Mouse (Mus musculus) midbrain, embryonic 14.5 days (tissue): ENCODE measurements at regions not wholly inside any gene's neighbourhood (a gene's known extent, or its start where the extent isn't known, plus 50 kb on each side); places are given as distances from the start of the nearest gene placed in this dataset.

Source experiments
- ATAC-seq: fragments of 200-750 bp; cut with Nextera tagmentation; 2 replicates; pipeline ENCODE4 v1.8.0; 2017; ENCODE audit warnings: moderate number of reproducible peaks, moderate library complexity; ENCODE audit not compliant: low FRiP score, low TSS enrichment
- DNase-seq: peaks from one replicate; pipeline ENCODE4 v3.0.0-alpha.2; 2015
- H3K27ac ChIP-seq: fragments of 300-500 bp; sonication (generic); replicated peaks from 2 replicates; pipeline ENCODE4 v1.5.1; 2014; ENCODE audit warnings: mild to moderate bottlenecking, low read depth, low read length, moderate library complexity
- H3K27me3 ChIP-seq: fragments of 300-500 bp; sonication (generic); 2 replicates; pipeline ENCODE4 v1.6.1; 2014; ENCODE audit warnings: low read length, control low read depth, mixed read lengths; ENCODE audit not compliant: control insufficient read depth, insufficient read depth
- H3K36me3 ChIP-seq: fragments of 300-500 bp; sonication (generic); 2 replicates; pipeline ENCODE4 v1.6.1; 2014; ENCODE audit warnings: low read length, control low read depth; ENCODE audit not compliant: control insufficient read depth, insufficient read depth
- H3K4me1 ChIP-seq: fragments of 300-500 bp; sonication (generic); 2 replicates; pipeline ENCODE4 v1.6.1; 2014; ENCODE audit warnings: mild to moderate bottlenecking, antibody characterized with exemption, low read length, control low read depth; ENCODE audit not compliant: control insufficient read depth, insufficient read depth
- H3K4me2 ChIP-seq: fragments of 300-500 bp; sonication (generic); 2 replicates; pipeline ENCODE4 v1.6.1; 2014; ENCODE audit warnings: mild to moderate bottlenecking, low read length, moderate library complexity
- H3K4me3 ChIP-seq: fragments of 300-500 bp; sonication (generic); replicated peaks from 2 replicates; pipeline ENCODE4 v1.5.1; 2014; ENCODE audit warnings: low read depth, low read length
- H3K9ac ChIP-seq: fragments of 300-500 bp; sonication (generic); replicated peaks from 2 replicates; pipeline ENCODE4 v1.6.1; 2014; ENCODE audit warnings: mild to moderate bottlenecking, low read length, moderate library complexity
- H3K9me3 ChIP-seq: fragments of 300-500 bp; sonication (generic); 2 replicates; pipeline ENCODE4 v1.6.1; 2016; ENCODE audit warnings: low read length, control low read depth, mixed read lengths; ENCODE audit not compliant: control insufficient read depth
- WGBS: fragments of 180-500 bp; shearing (Covaris S2); extraction: QIAGEN DNeasy Blood & Tissue Kit; methylation state at CpG from one replicate; pipeline ENCODE4 v1.1.7; 2014; 5-methylcytosine and 5-hydroxymethylcytosine counted together

GRCm38 (mm10) chr9:31659026-31659425 lies 194.8 kb upstream of the Tmem45b start:
- no peak for ATAC-seq
- Histone ChIP-seq H3K4me3 (no peak overlapping the region), H3K27me3 (no peaks in the 10 kb centered on the region), H3K4me1 (no peaks in the 10 kb centered on the region), H3K27ac (no peak overlapping the region), H3K9me3 (no peaks in the 10 kb centered on the region), H3K9ac (no peak overlapping the region), H3K4me2 (no peak overlapping the region), H3K36me3 (no peaks in the 10 kb centered on the region)
- DNase-seq, result no peak
- WGBS, result 79% methylated on average over 2 of the region's 2 CpGs

GRCm38 (mm10) chr9:31657612-31658011 lies 193.3 kb upstream of the Tmem45b start:
- ATAC-seq (no peak), DNase-seq (no peak)
- H3K9ac ChIP-seq, result no peak overlapping the region
- no peak overlapping the region for H3K4me3 ChIP-seq
- no peaks in the 10 kb centered on the region for H3K4me1 ChIP-seq
- no peaks in the 10 kb centered on the region for H3K27me3 ChIP-seq
- no peaks in the 10 kb centered on the region for H3K36me3 ChIP-seq
- no peak overlapping the region for H3K27ac ChIP-seq
- 80% methylated on average over 4 of the region's 4 CpGs for WGBS
- no peaks in the 10 kb centered on the region for H3K9me3 ChIP-seq
- H3K4me2 ChIP-seq, result no peak overlapping the region

DNA sequence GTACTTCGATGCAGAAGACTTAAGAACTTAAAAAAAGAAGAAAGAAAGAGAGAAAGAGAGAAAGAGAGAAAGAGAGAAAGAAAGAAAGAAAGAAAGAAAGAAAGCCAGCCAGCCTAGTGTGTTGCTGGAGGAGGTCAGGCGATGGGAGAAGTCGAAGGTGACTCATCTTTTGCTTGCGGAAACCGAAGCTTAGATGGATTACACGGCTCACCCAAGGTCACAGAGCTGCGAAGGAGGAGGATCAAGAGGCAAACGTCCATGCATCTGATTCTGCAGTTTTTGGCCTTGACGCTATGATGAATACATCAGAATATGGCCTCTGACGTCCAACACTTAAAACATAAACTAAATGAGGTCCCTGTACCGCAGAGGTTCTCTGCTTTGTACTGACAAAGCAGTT lies 192.4 kb upstream of the Tmem45b start:
- H3K9me3 ChIP-seq, result no peaks in the 10 kb centered on the region
- no peak overlapping the region for H3K27ac ChIP-seq
- H3K4me3 ChIP-seq, result no peak overlapping the region
- no peak for ATAC-seq
- H3K27me3 ChIP-seq, result no peaks in the 10 kb centered on the region
- no peaks in the 10 kb centered on the region for H3K36me3 ChIP-seq
- no peak overlapping the region for H3K9ac ChIP-seq
- 83% methylated on average over 11 of the region's 11 CpGs for WGBS
- H3K4me2 ChIP-seq, result no peak overlapping the region
- H3K4me1 ChIP-seq, result no peaks in the 10 kb centered on the region
- no peak for DNase-seq

DNA sequence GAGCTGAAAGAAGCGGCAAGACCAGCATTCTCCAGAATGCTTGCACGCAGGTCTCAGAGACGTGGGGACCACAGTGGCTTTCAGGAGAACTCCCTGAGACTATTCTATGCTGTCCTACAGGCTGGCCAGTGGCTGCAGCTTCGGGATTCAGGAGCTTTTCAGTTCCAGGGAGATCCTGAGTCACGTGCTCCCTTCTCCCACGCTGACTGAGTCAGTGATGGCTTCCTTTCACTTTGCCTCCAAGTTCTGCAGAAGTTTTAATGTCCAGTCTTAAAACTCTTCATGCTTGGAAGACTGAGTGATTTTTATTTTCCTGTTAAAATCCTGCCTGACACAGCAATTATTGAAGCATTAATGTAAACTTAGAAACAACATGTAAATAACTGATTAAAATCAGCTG lies 190.5 kb upstream of the Tmem45b start:
- H3K4me2 ChIP-seq, result no peak overlapping the region
- H3K36me3 ChIP-seq, result no peaks in the 10 kb centered on the region
- no peak overlapping the region for H3K27ac ChIP-seq
- WGBS, result 85% methylated on average over 6 of the region's 6 CpGs
- H3K4me1 ChIP-seq, result no peaks in the 10 kb centered on the region
- no peaks in the 10 kb centered on the region for H3K9me3 ChIP-seq
- H3K27me3 ChIP-seq, result no peaks in the 10 kb centered on the region
- H3K4me3 ChIP-seq, result no peak overlapping the region
- ATAC-seq, result no peak
- no peak overlapping the region for H3K9ac ChIP-seq
- no peak for DNase-seq

DNA sequence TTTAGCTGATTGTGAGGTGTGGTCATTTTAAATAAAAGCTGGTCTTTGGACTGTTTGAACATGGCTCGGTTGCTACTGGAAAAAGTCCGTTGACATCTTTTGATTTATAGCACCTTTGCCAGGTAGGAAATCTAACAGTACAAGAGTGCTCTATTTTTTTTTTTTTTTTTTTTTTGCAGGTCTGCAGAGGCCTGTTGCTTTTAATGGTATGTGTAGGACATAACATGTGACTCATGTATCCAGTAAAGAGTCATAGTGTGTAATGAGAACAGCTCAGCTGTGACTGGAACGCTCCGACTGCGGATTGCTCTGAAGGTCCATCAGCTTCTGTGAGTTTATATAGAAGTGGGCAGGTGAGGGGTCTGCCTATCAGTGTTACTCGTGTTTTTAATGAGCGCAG lies 190.0 kb upstream of the Tmem45b start:
- H3K27ac ChIP-seq, result no peak overlapping the region
- no peak overlapping the region for H3K4me3 ChIP-seq
- ATAC-seq (no peak), DNase-seq (no peak)
- H3K9ac ChIP-seq, result no peak overlapping the region
- WGBS, result 91% methylated on average over 7 of the region's 7 CpGs
- no peaks in the 10 kb centered on the region for H3K4me1 ChIP-seq
- H3K36me3 ChIP-seq, result no peaks in the 10 kb centered on the region
- no peaks in the 10 kb centered on the region for H3K27me3 ChIP-seq
- H3K9me3 ChIP-seq, result no peaks in the 10 kb centered on the region
- no peak overlapping the region for H3K4me2 ChIP-seq

DNA sequence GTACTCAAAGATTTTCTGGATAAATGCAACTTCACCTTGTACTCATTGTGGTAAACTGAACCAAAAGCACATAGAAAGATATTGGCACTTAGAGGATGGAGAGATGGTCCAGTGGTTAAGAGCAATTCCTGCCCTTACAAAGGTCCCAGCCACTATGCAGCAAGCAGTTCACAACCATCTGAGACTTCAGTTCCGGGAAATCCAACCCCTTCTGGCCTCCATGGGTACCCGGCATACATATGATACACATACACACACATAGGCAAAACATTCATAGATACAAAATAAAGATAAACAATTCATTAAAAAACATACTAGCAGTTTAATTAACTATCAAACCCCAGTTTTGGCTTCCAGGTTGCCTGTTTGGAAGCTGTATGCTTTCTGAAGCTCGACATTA lies 189.5 kb upstream of the Tmem45b start:
- no peaks in the 10 kb centered on the region for H3K36me3 ChIP-seq
- no peaks in the 10 kb centered on the region for H3K9me3 ChIP-seq
- no peak overlapping the region for H3K4me2 ChIP-seq
- no peaks in the 10 kb centered on the region for H3K27me3 ChIP-seq
- no peak overlapping the region for H3K27ac ChIP-seq
- ATAC-seq, result no peak
- no peak for DNase-seq
- H3K9ac ChIP-seq, result no peak overlapping the region
- no peaks in the 10 kb centered on the region for H3K4me1 ChIP-seq
- WGBS, result 95% methylated on average over 3 of the region's 3 CpGs
- no peak overlapping the region for H3K4me3 ChIP-seq

DNA sequence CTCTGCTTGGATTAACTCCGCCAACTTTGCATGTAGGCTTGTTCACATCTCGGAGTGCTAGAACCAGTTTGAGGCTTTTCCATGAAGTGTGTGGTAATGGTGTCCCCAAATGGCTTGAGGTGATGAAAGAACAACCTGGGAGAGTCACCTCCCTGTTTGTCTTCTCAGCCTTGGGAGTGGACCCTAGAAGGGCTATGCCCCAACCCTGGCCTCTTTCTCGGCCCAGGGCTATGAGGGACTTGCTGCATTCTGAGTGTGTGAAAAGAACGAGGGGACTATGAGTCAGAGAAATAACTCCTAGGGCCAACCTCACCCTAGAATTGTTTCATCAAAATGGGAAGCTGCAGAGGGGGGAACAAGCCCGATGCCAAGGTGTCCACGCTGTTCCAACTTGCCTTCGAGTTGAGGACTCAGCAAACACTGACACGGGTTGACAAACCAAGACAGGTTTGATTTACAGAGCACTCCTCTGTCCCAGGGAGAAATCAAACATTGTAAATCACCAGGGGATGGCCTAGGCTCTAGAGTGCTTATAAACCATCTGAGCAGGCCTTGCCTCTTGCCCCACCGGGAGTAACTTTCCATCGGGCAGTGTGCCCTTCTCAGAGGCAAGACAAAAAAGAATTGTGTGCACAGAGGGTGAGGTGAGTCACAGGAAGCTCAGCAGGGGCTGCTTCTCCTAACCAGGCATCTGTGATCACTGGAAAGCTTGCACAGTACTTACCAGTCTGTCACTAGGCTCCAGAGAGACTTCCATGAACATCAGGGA lies 186.3 kb upstream of the Tmem45b start:
- Histone ChIP-seq H3K36me3 (no peaks in the 10 kb centered on the region), H3K9me3 (no peaks in the 10 kb centered on the region), H3K9ac (no peak overlapping the region), H3K4me2 (no peak overlapping the region), H3K4me1 (no peaks in the 10 kb centered on the region), H3K27ac (no peak overlapping the region), H3K27me3 (no peaks in the 10 kb centered on the region), H3K4me3 (no peak overlapping the region)
- 93% methylated on average over 10 of the region's 10 CpGs for whole genome bisulfite sequencing
- no peak for ATAC-seq
- DNase-seq, result no peak

DNA sequence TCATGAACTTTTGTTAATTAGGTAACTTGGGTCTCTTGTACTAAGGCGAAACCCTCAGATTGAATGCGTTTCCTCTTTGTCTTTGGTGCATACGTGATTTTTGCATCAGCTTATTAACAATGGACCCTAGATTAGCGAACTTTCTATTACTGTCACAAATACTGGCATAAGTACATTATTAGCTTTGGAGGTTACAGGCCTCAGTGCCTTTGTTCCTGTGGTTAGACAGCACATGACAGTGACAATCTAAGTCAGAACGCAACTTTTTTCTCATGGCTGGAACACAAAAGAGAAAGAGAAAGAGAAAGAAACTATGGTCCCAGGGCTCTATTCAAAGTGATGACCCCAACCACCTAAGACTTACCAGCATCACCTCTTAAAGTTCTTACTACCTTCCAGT lies 184.8 kb upstream of the Tmem45b start:
- WGBS, result 92% methylated on average over 5 of the region's 5 CpGs

GRCm38 (mm10) chr9:31648551-31648950 lies 184.3 kb upstream of the Tmem45b start:
- ATAC-seq (no peak), DNase-seq (no peak)
- H3K27me3 ChIP-seq, result no peaks in the 10 kb centered on the region
- no peak overlapping the region for H3K4me3 ChIP-seq
- no peaks in the 10 kb centered on the region for H3K36me3 ChIP-seq
- no peaks in the 10 kb centered on the region for H3K4me1 ChIP-seq
- 84% methylated on average over 9 of the region's 9 CpGs for WGBS
- no peak overlapping the region for H3K27ac ChIP-seq
- H3K4me2 ChIP-seq, result no peak overlapping the region
- H3K9ac ChIP-seq, result no peak overlapping the region
- no peaks in the 10 kb centered on the region for H3K9me3 ChIP-seq

More for the DNA sequence above, 184.8 kb upstream of the Tmem45b start:
- Histone ChIP-seq H3K9ac (no peak overlapping the region), H3K27me3 (no peaks in the 10 kb centered on the region), H3K4me3 (no peak overlapping the region), H3K4me1 (no peaks in the 10 kb centered on the region), H3K27ac (no peak overlapping the region), H3K9me3 (no peaks in the 10 kb centered on the region), H3K36me3 (no peaks in the 10 kb centered on the region), H3K4me2 (no peak overlapping the region)
- ATAC-seq, result no peak
- DNase-seq, result no peak
